In genomic region chr1:133695901-133696300, GRCm38 (mm10) we compare ENCODE assay signal across 10 mouse cellular contexts. TPM values are rescaled to one million over a fixed set of nuclear protein-coding genes. Genes with fewer than 3 reads are reported as not detected.
DNase-seq lines count a peak whose midpoint lies in the region; ATAC-seq lines count a peak whose summit lies in the region.
"Had no signal": no experiment of that assay in that cellular context is flagged by ENCODE, and none has a peak within 500 bp of the region (broad histone marks: within the 10 kb centered on the region; RNA-seq: fewer than 3 reads in every experiment).

No protein-coding gene starts in this region.

- H3K36me3 ChIP-seq in heart, embryonic 16.5 days (ENCODE audit: control insufficient read depth, insufficient read depth) = no peaks in the 10 kb centered on the region
- no peaks in the 10 kb centered on the region for H3K36me3 ChIP-seq in limb, embryonic 13.5 days
- no peaks in the 10 kb centered on the region for H3K36me3 ChIP-seq in stomach, embryonic 16.5 days (ENCODE audit: control insufficient read depth, insufficient read depth, low read length)
- H3K36me3 ChIP-seq in midbrain, embryonic 16.5 days (ENCODE audit: control insufficient read depth, insufficient read depth, low read length) = no peaks in the 10 kb centered on the region
- H3K36me3 ChIP-seq: hindbrain, embryonic 15.5 days had no signal

- H3K4me2 ChIP-seq in heart, embryonic 16.5 days (ENCODE audit: low read depth, low read length) = peak overlapping the region; percentile 30
- 0 out of 2 replicates have a peak overlapping the region, but pooled peaks have one; percentile 5 for H3K4me2 ChIP-seq in limb, embryonic 13.5 days (replicated peaks)
- H3K4me2 ChIP-seq in stomach, embryonic 16.5 days (ENCODE audit: low read depth, low read length) = peak overlapping the region; percentile 25; the same call in 1 of the 2 replicates
- H3K4me2 ChIP-seq in midbrain, embryonic 16.5 days (ENCODE audit: low read length) = no peak overlapping the region
- H3K4me2 ChIP-seq: hindbrain, embryonic 15.5 days had no signal

- DNase-seq in heart, adult 11 months = peak; percentile 88
- no peak for DNase-seq in heart, adult 8-10 months (ENCODE audit: low spot score)
- DNase-seq in embryo, embryonic 10 days (ENCODE audit: low spot score) = peak; percentile 52
- DNase-seq in cerebellum, adult 11 months = no peak

- H3K9ac ChIP-seq in heart, embryonic 16.5 days (ENCODE audit: low read length) = no peak overlapping the region; the same call in 1 of the 2 replicates
- H3K9ac ChIP-seq in limb, embryonic 13.5 days = no peak overlapping the region
- peak overlapping the region; percentile 26; the same call in 1 of the 2 replicates for H3K9ac ChIP-seq in stomach, embryonic 16.5 days (ENCODE audit: low read length)
- H3K9ac ChIP-seq in midbrain, embryonic 16.5 days (ENCODE audit: low read depth, low read length) = no peak overlapping the region
- H3K9ac ChIP-seq: hindbrain, embryonic 15.5 days had no signal

- ATAC-seq in heart, embryonic 16.5 days (replicated peaks; ENCODE audit: extremely low read depth, insufficient read depth, low FRiP score) = peak; percentile 83
- ATAC-seq in limb, embryonic 13.5 days (ENCODE audit: low FRiP score, low read depth) = peak; percentile 57
- peak; percentile 81 for ATAC-seq in stomach, embryonic 16.5 days (ENCODE audit: insufficient read depth, low FRiP score)
- ATAC-seq in midbrain, embryonic 16.5 days = no peak

- peak overlapping the region; percentile 91 for H3K27ac ChIP-seq in heart, embryonic 16.5 days (ENCODE audit: low read length)
- peak overlapping the region; percentile 74 for H3K27ac ChIP-seq in limb, embryonic 13.5 days
- H3K27ac ChIP-seq in stomach, embryonic 16.5 days (ENCODE audit: low read length) = peak overlapping the region; percentile 87
- H3K27ac ChIP-seq in midbrain, embryonic 16.5 days (ENCODE audit: low read length) = no peak overlapping the region
- H3K27ac ChIP-seq: hindbrain, embryonic 15.5 days had no signal

- no peak overlapping the region for H3K4me3 ChIP-seq in heart, embryonic 16.5 days (ENCODE audit: low read length)
- no peak overlapping the region for H3K4me3 ChIP-seq in limb, embryonic 13.5 days
- H3K4me3 ChIP-seq in stomach, embryonic 16.5 days (replicated peaks; ENCODE audit: low read length) = no peak overlapping the region
- no peak overlapping the region for H3K4me3 ChIP-seq in midbrain, embryonic 16.5 days (ENCODE audit: low read depth, low read length)
- H3K4me3 ChIP-seq: hindbrain, embryonic 15.5 days had no signal

- no peaks in the 10 kb centered on the region for H3K27me3 ChIP-seq in heart, embryonic 16.5 days (ENCODE audit: control insufficient read depth, insufficient read depth, low read length)
- H3K27me3 ChIP-seq in limb, embryonic 13.5 days = no peaks in the 10 kb centered on the region
- H3K27me3 ChIP-seq in stomach, embryonic 16.5 days (ENCODE audit: control insufficient read depth, insufficient read depth, low read length) = no peaks in the 10 kb centered on the region
- no peaks in the 10 kb centered on the region for H3K27me3 ChIP-seq in midbrain, embryonic 16.5 days (ENCODE audit: control insufficient read depth, insufficient read depth, low read depth, low read length)
- H3K27me3 ChIP-seq: hindbrain, embryonic 15.5 days had no signal

- H3K9me3 ChIP-seq in heart, embryonic 16.5 days (replicated peaks; ENCODE audit: control insufficient read depth, low read length) = no peaks in the 10 kb centered on the region
- no peaks in the 10 kb centered on the region for H3K9me3 ChIP-seq in limb, embryonic 13.5 days
- H3K9me3 ChIP-seq in stomach, embryonic 16.5 days (replicated peaks; ENCODE audit: control insufficient read depth, low read length) = no peaks in the 10 kb centered on the region
- H3K9me3 ChIP-seq in midbrain, embryonic 16.5 days (replicated peaks; ENCODE audit: control insufficient read depth, low read length, poor library complexity, severe bottlenecking) = no peaks in the 10 kb centered on the region
- H3K9me3 ChIP-seq: hindbrain, embryonic 15.5 days had no signal

- peaks cover 29% of the 10 kb centered on the region for H3K4me1 ChIP-seq in heart, embryonic 16.5 days (ENCODE audit: control insufficient read depth, insufficient read depth, low read length)
- H3K4me1 ChIP-seq in limb, embryonic 13.5 days = peaks cover 36% of the 10 kb centered on the region
- peaks cover 31% of the 10 kb centered on the region for H3K4me1 ChIP-seq in stomach, embryonic 16.5 days (ENCODE audit: control insufficient read depth, insufficient read depth, low read length)
- H3K4me1 ChIP-seq in midbrain, embryonic 16.5 days (ENCODE audit: control insufficient read depth, insufficient read depth, low read length) = 0 out of 2 replicates have a peak, but pooled peaks cover 6% of the 10 kb centered on the region

- WGBS in heart, embryonic 16.5 days = 22% methylated on average over 7 of the region's 7 CpGs
- WGBS in limb, embryonic 13.5 days = 32% methylated on average over 7 of the region's 7 CpGs
- WGBS in stomach, embryonic 16.5 days = 34% methylated on average over 7 of the region's 7 CpGs
- 38% methylated on average over 7 of the region's 7 CpGs for WGBS in midbrain, embryonic 16.5 days

RNA-seq across cellular contexts. Expression of gene Lax1, which starts 6.0 kb away (rescaled TPM):
- under 1 TPM in 3 of 4 experiments, not detected in 1; 0.19 to 0.38 (median 0.23) TPM for total RNA-seq in heart, adult 8-10 months (2022)
- 1.2 and 3.2 TPM in 2 replicates for polyA plus RNA-seq in heart, embryonic 16.5 days (2015; fragmentation: Nextera tagmentation; extraction: Ambion mirVana)
- 0.79 and 1.1 TPM in 2 replicates for polyA plus RNA-seq in limb, embryonic 13.5 days (2015; fragmentation: Nextera tagmentation; extraction: Ambion mirVana)
- polyA plus RNA-seq in stomach, embryonic 16.5 days (2015; fragmentation: Nextera tagmentation; extraction: Ambion mirVana) = 0.63 and 1.1 TPM in 2 replicates
- 0.08 TPM in 1 of 2 replicates, not detected in the other for polyA plus RNA-seq in midbrain, embryonic 16.5 days (2015; fragmentation: Nextera tagmentation; extraction: Ambion mirVana)
- total RNA-seq: MEL had no signal

RNA-seq across cellular contexts. Expression of gene Gm38394, which starts 34.8 kb away (rescaled TPM):
- 10 to 100 TPM; 11.2 to 15.3 (median 13.6) TPM for total RNA-seq in heart, adult 8-10 months (2022)
- 3.5 TPM in 2 replicates for polyA plus RNA-seq in heart, embryonic 16.5 days (2015; fragmentation: Nextera tagmentation; extraction: Ambion mirVana)
- polyA plus RNA-seq in limb, embryonic 13.5 days (2015; fragmentation: Nextera tagmentation; extraction: Ambion mirVana) = 6.3 and 7.3 TPM in 2 replicates
- polyA plus RNA-seq in stomach, embryonic 16.5 days (2015; fragmentation: Nextera tagmentation; extraction: Ambion mirVana) = 5.3 and 6.2 TPM in 2 replicates
- 2.3 and 3.1 TPM in 2 replicates for polyA plus RNA-seq in midbrain, embryonic 16.5 days (2015; fragmentation: Nextera tagmentation; extraction: Ambion mirVana)

RNA-seq across cellular contexts. Expression of gene Zbed6, which starts 35.2 kb away (rescaled TPM):
- 1 to 10 TPM; 2.0 to 4.7 (median 3.3) TPM for total RNA-seq in heart, adult 8-10 months (2022)
- not detected in 2 replicates for polyA plus RNA-seq in heart, embryonic 16.5 days (2015; fragmentation: Nextera tagmentation; extraction: Ambion mirVana)
- not detected in 2 replicates for polyA plus RNA-seq in limb, embryonic 13.5 days (2015; fragmentation: Nextera tagmentation; extraction: Ambion mirVana)
- polyA plus RNA-seq in stomach, embryonic 16.5 days (2015; fragmentation: Nextera tagmentation; extraction: Ambion mirVana) = not detected in 2 replicates
- polyA plus RNA-seq in midbrain, embryonic 16.5 days (2015; fragmentation: Nextera tagmentation; extraction: Ambion mirVana) = not detected in 2 replicates
- polyA plus RNA-seq: hindbrain, embryonic 15.5 days had no signal

Comparison
In these comparisons a context has a peak if more than half of its experiments do, and no peak if none do; other contexts are left out.
1. DNase-seq: peak in heart, adult 11 months (single experiment) and embryo, embryonic 10 days (single experiment); none in heart, adult 8-10 months (single experiment) and cerebellum, adult 11 months (single experiment).